Mouse (Mus musculus) CH12F3 (cell line): ENCODE results near the gene Ptgs1.
"Not testable (repeated sequence)": the region's sequence is repeated elsewhere in the genome, so short reads cannot be mapped to it uniquely, and the experiment has no call there.

Experiments used
- in situ Hi-C: fragments of 300-500 bp; cut with MboI; formaldehyde crosslinking; loops from 2 replicates; pipeline ENCODE4 v1.14.3; 2020; ENCODE audit warnings: low sequenced_read_pairs

Gene Ptgs1

GRCm38 (mm10) chr2:36230366-36230765, at the start of gene Ptgs1:
Gene Ptgs1, plus strand, starts transcription at chr2:36230426.
- in situ Hi-C loops = no loop called here

- in situ Hi-C loops = not testable (repeated sequence)
Observed at GRCm38 (mm10) chr2:36181587-36182368, 48.4 kb upstream of the Ptgs1 start.

GRCm38 (mm10) chr2:36183278-36183677, 46.9 kb upstream of the Ptgs1 start:
- in situ Hi-C loops = no loop called here

- in situ Hi-C loops = no loop called here
Observed at GRCm38 (mm10) chr2:36184192-36184591, 46.0 kb upstream of the Ptgs1 start.

- in situ Hi-C loops = no loop called here
Observed at GRCm38 (mm10) chr2:36184876-36185275, 45.4 kb upstream of the Ptgs1 start.

- in situ Hi-C loops = not testable (repeated sequence)
Observed at GRCm38 (mm10) chr2:36189200-36189599, 41.0 kb upstream of the Ptgs1 start.

GRCm38 (mm10) chr2:36191098-36191941, 38.9 kb upstream of the Ptgs1 start:
- in situ Hi-C loops = no loop called here

GRCm38 (mm10) chr2:36197021-36197420, 33.2 kb upstream of the Ptgs1 start:
- in situ Hi-C loops = no loop called here

- in situ Hi-C loops = no loop called here
Observed at GRCm38 (mm10) chr2:36197919-36198881, 32.0 kb upstream of the Ptgs1 start.

GRCm38 (mm10) chr2:36198882-36199262, 31.4 kb upstream of the Ptgs1 start:
- in situ Hi-C loops = no loop called here

- in situ Hi-C loops = no loop called here
Observed at GRCm38 (mm10) chr2:36200813-36201212, 29.4 kb upstream of the Ptgs1 start.

GRCm38 (mm10) chr2:36201756-36202610, 28.2 kb upstream of the Ptgs1 start:
- in situ Hi-C loops = no loop called here

GRCm38 (mm10) chr2:36202611-36202880, 27.7 kb upstream of the Ptgs1 start:
- in situ Hi-C loops = no loop called here

- in situ Hi-C loops = no loop called here
Observed at GRCm38 (mm10) chr2:36203011-36203825, 27.0 kb upstream of the Ptgs1 start.

- in situ Hi-C loops = no loop called here
Observed at GRCm38 (mm10) chr2:36204595-36204994, 25.6 kb upstream of the Ptgs1 start.

GRCm38 (mm10) chr2:36207071-36207470, 23.2 kb upstream of the Ptgs1 start:
- in situ Hi-C loops = no loop called here

GRCm38 (mm10) chr2:36210796-36211195, 19.4 kb upstream of the Ptgs1 start:
- in situ Hi-C loops = loop anchor here (5.0 to 10.0 kb wide), 2 partner anchors 64 to 203 kb away; no protein-coding TSS in a partner anchor

- in situ Hi-C loops = loop anchor here (5.0 to 10.0 kb wide), 2 partner anchors 63 to 204 kb away; no protein-coding TSS in a partner anchor
Observed at GRCm38 (mm10) chr2:36211785-36212184, 18.4 kb upstream of the Ptgs1 start.

GRCm38 (mm10) chr2:36213108-36213507, 17.1 kb upstream of the Ptgs1 start:
- in situ Hi-C loops = loop anchor here (5.0 to 10.0 kb wide), 2 partner anchors 62 to 206 kb away; no protein-coding TSS in a partner anchor
